Mouse (Mus musculus): ENCODE data around the gene Hrk. TPM values are rescaled to one million over a fixed set of nuclear protein-coding genes. Genes with fewer than 3 reads are reported as not detected.

The Hrk gene
- total RNA-seq, 2 experiments from 2014 or later, result not detected

DNA sequence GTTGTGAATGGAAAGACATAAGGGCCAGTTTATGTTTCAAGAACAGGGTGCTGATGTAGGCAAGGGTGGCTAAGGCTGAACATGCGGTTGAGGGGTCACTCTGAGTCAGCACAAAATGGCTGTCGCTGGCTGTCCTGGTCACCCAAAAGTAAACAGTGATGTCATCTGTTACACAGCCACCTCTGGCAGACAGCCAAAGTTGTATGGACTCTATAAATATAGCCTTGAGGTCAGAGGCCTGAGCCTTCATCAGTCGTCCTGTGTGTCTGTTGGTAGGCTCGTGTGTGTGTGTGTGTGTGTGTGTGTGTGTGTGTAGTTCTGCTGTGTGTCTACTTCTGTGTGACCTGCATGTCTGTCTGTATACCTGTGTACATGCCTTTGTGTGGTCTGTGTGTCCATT, 7.5 kb upstream of the Hrk start:
- ATAC-seq (replicated peaks; ENCODE audit: poor library complexity, severe bottlenecking), result no peak

DNA sequence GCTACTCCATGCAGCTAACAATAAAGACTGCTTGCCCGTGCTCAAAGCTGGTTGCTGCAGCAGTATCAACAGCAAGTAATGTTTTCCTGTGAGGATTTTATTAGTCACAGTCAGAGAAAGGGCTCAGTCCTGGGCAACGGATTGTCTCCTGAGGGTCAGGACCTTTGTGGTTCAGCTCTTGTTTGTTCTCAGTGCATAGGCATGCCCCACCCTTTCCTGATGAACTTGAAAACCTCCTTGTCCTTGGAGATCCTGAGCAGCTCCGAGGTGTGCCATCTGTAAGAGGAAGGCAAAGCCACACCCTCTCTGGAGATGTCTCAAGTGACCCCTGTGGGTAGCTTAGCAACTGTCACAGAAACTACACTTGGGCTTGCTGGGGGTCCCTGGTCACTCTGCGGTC, 3.8 kb upstream of the Hrk start:
- ATAC-seq (replicated peaks; ENCODE audit: poor library complexity, severe bottlenecking), result no peak

DNA sequence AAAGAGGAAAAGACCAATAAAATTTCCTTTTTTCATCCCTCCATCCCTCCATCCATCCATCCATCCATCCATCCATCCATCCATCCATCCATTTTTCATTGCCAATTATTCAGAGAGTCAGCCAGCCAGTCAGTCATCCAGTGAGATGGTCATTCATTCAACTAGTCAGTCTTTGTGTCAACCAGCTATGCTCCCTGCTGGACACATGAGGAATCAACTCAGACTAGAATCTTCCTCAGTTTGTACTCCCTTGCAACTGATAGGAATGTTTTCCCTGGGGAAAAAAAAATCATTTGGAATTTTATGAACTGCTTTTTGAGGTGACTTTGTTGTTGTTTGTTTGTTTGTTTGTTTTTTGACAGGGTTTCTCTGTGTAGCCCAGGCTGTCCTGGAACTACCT, 1.0 kb downstream of the Hrk start:
- no peak for ATAC-seq (replicated peaks; ENCODE audit: poor library complexity, severe bottlenecking)

DNA sequence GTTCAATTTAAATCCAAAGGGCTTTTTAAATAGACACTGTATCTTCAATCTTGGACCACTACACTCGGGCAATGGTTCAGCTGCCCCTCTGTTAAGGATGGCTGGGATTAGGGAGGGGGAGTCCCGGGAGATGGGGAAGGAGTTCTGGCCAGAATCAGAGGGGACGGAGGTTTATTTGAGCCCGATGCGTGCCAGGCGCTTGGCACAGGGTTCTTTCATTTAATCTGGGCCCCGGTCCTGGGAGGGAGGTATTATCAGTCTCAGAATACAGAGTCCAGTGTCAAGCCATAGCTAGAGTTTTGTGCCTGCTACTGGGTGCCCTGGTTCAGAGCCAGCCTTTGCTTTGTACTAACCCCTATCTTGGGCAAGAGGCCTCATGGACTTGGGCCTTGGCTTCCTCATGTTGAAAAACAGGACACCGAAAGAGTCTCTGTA, 3.1 kb downstream of the Hrk start:
- ATAC-seq (replicated peaks; ENCODE audit: poor library complexity, severe bottlenecking), result no peak

DNA sequence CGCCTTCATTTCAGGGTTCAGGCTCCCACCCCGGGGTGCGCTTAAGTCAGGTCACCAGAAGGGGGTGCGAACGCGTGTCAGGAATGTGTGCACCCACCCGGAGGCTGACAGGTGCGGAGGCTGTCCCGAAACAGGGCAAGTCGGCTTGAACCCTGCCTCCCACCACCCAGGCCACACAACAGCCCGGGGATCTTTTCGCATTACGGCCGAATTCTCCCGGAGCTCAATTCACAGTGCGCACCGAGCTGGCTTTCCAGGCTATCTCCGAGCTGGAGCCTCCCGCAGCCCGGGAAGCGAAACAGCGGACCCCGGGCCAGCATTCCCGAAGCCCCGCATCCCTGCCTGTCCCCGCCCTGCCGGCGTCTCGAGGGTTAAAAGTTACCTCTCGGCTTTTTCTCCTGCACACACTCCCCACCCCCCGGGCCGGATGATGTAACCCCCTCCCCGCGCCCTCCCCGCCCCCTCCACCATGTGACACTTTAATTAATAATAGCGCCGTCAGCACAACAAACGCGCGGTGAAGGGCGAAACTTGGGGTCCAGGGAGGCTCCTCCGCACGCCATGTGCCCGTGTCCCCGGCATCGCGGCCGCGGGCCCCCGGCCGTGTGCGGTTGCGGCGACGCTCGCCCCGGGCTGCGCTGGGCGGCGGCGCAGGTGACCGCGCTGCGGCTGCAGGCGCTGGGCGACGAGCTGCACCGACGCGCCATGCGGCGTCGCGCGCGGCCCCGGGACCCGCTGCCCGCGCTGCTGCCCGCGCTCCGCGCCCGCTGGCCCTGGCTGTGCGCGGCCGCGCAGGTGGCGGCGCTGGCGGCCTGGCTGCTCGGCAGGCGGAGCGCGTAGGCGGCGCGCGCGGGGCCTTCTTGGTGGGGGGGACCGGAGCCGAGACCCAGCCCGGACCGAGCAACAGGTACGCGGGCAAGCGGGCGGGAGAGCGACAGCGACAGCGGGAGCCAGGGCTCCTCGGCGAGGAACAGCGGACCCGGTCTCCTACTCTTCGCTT, 5.1 kb downstream of the Hrk start:
- ATAC-seq (replicated peaks; ENCODE audit: poor library complexity, severe bottlenecking), result peak; percentile 34; the same call in 1 of the 2 replicates

DNA sequence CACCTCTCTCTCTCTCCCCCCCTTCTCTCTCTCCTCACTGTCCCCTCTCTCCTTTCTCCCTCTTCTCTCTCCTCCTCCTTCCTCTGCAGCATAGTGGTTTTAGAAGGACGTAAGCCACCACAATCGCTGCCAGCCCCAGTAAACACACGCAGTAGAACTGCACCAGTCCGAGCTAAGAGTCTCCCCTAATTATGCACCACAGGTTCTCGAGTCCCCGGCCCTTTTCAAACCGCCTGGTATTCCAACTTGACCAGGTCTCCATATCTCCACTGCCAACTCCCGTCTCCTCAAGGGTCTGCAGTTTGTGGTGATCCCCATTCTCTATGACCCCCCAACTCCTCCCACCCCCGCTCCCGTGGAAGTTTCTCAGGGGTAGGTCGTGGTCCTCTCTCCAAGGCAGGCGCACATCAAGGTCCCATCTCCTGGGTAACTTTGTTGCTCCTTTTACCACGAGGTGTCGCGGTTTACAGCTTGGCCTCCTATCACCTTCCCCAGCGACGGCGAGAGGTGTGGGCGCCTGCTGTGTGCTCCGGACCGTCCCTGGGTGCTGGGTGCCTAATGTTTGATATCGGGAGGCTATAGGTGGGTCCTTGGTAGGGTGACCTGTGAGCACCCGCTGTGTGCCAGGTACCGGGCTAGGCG, 6.6 kb downstream of the Hrk start:
- ATAC-seq (replicated peaks; ENCODE audit: poor library complexity, severe bottlenecking), result no peak

DNA sequence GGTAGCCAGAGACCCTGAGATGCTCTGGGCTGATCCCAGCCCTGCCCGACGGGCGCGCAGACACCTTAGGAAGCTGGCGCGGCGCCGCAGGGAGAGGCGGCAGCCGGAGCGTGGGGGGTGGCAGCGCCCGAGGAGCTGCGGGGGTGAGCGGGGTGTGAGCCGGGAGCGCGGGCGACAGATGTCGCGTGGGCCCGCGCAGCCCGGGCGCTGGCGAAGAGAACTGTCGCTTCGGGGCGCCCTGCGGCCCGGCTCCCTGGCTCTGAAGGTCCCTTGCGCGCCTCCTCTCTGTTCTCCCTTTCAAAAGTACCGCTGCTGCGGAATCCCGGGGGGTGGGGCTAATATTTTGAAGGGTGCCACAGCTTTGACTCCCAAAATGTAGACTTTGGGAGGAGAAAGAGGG, 7.2 kb downstream of the Hrk start:
- no peak for ATAC-seq (replicated peaks; ENCODE audit: poor library complexity, severe bottlenecking)

DNA sequence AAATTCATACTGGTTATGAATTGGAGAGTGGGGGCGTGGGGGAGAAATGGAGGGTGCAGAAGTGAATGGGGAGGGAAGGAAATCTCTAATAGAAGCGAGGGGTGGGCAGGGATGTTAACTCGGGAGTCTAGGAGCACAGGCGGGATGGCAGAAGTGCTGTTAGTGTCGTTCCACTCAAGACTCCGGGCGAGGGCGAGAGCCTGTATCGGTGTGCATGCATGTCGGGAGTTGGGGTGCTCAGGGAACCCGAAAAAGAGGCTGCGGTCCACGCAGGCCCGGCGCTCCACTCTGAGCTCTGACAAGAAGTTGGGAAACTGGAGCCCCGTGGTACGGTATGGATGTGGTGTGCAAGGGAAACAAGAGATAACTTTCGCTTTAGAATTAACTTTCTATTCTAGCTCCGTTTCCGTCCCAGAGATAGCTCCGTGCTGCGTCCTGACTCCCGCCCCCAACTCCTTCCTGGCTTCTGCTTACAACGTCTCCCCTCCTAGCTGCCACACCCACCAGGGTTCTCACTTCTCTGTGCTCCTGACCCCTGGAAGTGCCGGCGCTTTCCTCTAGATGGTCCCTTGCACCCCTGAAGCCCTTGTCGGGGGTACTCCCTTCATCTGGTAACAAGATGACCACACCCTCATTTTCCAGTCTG, 7.8 kb downstream of the Hrk start:
- ATAC-seq (replicated peaks; ENCODE audit: poor library complexity, severe bottlenecking), result peak; percentile 40

DNA sequence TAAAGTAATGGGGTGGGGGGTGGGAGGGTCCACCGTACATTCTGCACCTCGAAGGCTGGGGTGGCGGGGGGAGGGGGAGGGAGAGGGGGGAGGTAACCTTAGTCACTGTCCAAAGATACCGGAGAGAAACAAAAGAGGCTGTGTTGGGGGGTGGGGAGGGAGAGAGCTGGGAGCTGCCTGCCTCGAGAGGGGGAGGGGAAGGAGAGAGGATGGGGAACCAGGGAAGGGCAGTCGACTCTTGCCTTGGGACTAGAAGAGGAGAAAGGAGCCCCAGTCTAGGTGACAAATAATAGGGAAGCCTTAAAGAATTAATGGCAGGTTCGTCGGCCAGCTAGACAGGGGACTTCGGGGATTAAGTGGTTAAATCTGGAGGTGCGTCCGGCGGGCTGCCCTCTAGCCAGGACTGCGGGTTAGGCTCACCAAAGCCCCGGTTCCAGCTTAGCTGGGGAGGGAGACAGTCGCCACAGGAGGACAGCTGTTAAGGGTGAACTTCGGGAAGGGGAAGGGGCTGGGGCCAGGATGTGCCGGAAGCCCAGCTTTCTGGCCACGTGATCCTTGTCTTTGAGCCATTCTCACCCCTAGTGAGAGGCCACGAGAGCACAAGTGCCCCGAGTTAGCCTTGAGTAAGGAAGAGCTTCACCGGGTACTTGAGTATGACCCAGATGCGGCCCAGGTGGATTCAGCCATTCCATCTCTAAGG, 10.0 kb downstream of the Hrk start:
- peak; percentile 17; the same call in 1 of the 2 replicates for ATAC-seq (replicated peaks; ENCODE audit: poor library complexity, severe bottlenecking)

DNA sequence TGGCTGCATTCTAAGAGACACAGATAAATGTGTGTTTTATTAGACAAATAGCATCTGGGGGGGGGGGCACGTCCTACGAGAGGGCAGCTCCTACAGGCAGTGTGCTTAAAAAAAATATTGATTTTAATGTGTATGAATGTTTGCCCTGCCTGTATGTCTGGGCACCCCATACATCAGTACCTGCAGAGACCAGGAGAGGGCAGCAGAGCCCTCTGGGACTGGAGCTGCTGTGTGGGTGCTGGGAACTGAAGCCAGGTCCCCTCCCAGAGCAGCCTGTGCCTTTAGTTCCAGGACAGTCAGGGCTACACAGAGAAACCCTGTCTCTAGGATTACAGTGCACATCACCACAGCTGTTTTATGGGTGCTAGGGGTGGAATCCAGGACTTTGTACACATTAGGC, 10.7 kb downstream of the Hrk start:
- ATAC-seq (replicated peaks; ENCODE audit: poor library complexity, severe bottlenecking), result no peak

DNA sequence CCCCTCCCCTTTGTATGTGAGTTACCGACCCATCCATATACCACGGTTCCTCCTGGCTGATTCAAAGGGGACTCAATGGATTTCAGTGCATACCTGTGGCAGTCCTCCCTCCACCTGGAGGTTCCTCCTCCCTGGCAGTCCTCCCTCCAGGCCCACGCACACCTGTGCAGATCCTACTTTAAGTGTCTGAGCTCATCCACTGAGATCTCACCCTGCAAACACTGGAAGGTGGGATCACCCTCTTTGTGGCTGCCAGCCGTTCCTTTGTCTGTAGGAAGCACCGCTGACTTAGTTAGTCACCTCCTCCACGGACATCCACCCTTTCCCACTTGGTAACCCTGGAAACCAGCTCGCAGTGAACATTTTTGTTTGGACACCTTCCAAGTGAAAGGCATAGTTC, 13.2 kb downstream of the Hrk start:
- ATAC-seq (replicated peaks; ENCODE audit: poor library complexity, severe bottlenecking), result no peak

DNA sequence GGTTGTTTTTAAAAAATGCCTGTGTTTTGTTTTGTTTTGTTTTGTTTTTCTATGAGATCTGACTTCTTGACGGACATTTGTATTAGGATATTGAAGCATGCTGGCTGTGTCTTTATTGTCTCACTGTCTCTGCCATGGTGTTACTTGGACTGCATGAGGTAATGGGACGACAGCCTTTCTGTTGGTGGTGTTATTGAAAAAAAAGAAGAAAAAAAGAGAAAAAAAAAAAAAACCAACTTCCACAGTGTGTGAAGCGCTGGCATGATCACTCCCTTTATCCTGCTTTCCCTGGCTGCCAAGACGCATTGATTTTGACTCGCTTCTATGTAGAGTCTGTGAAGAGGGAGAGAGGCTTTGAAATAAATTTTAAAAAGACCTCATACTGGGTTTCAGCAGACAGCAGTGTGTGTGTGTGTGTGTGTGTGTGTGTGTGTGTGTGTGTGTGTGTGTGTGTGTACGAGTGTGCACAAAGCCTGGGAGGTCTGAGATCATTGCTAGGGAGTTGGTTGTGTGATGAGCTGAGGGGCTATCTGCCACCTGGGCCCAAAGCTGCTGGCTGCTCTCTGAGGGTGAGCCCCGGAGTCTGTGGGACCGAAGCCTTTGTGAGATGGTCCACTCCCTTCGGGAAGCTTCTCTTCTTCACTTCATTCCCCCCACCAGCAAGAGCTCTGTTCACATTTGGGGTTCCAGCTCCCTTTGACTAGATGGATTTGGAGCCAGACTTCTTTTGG, 22.6 kb downstream of the Hrk start:
- no peak for ATAC-seq (replicated peaks; ENCODE audit: poor library complexity, severe bottlenecking)

DNA sequence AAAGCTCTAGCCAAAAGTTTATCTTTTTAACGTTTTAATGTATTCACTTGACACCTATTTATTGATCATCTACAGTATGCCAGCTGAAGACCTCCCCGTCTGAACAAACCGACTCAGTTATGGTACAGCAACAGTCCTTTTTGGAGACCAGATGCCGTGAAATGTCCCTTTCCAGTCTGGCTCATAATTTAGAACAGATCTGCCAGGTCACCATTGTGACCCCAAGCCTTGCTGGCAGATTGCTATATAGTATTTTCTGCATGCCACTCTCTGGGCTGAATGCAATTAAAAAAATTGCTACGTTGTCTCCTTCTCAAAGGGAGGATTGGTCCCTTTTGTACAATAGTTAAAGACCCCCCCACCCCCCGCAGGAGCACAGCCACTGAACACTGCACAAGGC, 23.9 kb downstream of the Hrk start:
- no peak for ATAC-seq (replicated peaks; ENCODE audit: poor library complexity, severe bottlenecking)

DNA sequence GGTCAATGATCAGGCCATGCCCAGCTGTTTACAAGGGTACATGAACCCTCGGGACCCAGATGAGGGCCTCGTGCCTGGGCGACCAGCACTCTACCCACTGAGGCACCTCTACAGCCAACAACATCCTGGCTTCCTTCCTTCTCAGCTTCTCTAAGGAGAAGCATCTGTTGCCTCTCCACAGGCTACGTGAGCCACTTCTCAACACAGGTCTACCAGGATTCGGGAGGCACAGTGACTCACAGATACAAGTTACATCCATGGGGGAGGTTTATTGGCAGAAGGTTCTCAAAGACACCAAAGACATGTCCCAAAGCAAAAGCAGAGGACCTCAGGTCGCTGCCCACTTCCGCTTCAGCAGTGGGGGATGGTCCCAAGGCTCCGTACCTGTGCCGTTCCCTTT, 26.0 kb downstream of the Hrk start:
- no peak for ATAC-seq (replicated peaks; ENCODE audit: poor library complexity, severe bottlenecking)

DNA sequence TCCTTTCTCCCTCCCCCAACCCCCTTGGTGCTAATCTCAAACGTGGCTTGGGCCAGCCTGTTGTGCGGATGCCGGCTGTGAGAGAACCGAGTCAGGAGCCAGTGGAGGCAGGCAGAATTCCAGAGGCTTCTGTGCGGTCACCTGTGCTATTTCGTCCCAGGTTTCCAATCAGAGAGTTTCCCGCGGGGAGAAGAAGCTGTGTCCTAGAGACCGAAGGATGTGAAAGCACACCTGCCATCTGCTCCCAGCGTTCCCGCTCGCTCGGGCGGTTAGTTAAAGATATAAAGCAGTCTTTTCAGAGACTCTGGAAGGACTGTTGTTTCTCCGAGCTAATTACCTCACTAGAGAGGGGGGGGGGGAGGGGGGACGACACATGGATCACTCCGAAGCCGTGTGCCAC, 27.8 kb downstream of the Hrk start:
- no peak for ATAC-seq (replicated peaks; ENCODE audit: poor library complexity, severe bottlenecking)

DNA sequence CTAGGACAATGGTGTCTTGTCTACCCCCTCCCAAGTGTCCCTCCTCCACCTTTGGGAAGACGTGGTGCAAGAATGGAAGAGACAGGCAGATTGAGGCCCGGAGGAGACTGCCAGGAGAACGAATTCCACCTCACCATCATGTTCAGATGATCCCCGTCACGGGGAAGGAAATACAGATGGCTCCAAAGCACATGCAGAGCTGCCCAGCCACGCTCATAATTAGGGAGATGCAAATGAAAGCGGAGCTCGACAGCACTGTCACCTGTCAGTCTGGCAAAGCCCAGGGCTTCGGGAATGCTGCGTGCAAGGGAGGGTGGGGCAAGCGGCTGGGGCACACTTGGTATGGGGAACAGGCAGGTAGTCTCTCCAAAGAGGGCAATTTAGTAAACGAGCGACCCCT, 33.0 kb downstream of the Hrk start:
- no peak for ATAC-seq (replicated peaks; ENCODE audit: poor library complexity, severe bottlenecking)

DNA sequence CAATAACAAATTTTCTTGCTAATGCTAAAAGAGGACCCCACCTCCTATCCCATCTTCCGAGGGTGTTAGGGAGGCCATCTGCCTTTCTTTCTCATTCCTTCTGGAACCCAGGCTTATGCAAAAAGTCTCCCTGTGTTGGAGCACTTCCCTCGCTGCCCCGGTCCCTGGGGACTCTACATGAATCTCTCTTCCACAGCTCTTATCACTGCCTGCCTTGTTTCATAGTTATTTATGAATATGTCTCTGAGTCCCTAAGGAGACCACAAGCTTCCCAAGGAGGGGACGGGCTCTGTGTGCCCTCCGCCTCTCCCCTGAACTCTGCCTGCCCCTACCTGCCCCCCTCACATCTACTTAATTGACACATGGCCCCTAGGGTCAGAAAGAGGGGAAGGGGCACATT, 35.2 kb downstream of the Hrk start:
- ATAC-seq (replicated peaks; ENCODE audit: poor library complexity, severe bottlenecking), result no peak

DNA sequence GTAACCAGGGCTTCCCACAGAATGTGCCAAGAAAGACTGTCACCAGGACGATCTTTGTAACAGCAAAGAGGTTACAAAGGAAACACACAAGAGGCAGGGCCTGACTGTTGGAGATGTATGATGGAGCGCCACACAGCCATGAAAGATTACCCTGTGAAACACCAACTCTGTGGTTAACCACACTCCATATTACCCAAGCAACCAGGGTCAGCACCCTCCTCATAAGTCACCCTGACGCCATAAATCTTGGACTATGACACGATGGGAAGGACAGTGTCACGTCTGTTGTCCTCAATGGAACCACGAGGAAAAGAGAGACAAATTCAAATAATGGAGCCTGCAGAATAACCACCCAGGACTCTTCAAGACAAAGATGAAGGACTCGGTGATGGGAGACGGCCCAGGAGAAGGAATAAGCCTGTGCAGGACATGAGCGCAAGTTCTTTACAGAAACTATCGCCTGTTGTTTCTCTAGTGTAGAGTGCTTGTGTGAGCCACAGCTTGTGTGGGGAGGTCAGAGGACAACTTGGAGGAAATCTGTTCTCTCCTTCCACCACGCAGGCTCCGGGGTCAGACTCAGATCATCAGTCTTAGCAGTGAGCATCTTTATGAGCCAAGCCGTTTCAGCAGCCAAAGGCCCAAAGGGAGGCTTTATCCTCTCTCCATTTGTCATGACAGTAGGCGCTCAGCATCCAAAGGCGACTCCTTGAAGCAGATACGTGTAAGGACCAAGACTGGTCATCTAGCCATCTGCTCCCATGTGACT, 40.4 kb downstream of the Hrk start:
- ATAC-seq (replicated peaks; ENCODE audit: poor library complexity, severe bottlenecking), result peak; percentile 89

DNA sequence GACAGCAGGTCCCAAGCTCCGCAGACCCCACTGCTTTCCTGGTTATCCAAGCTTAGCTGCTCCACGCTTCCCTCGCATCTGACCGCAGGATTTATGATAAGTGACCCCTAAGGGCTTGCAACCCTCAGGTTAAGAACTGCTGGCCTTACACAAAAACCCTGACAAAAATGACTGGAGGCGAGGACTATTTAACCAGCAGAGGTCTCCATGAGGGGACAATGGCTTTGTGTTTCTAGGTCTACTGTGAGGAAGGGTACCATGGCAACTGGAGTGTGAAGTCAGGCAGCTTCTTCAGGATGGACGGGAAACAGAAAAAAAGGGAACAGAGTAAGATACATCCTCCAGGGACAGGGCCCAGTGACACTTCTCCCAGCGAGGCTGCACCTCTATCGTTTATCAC, 41.4 kb downstream of the Hrk start:
- ATAC-seq (replicated peaks; ENCODE audit: poor library complexity, severe bottlenecking), result no peak
